Mouse (Mus musculus): ENCODE data around the gene Heatr4. TPM values are rescaled to one million over a fixed set of nuclear protein-coding genes. Genes with fewer than 3 reads are reported as not detected.

Heatr4 gene
- polyA plus RNA-seq, 1 experiment = not detected

DNA sequence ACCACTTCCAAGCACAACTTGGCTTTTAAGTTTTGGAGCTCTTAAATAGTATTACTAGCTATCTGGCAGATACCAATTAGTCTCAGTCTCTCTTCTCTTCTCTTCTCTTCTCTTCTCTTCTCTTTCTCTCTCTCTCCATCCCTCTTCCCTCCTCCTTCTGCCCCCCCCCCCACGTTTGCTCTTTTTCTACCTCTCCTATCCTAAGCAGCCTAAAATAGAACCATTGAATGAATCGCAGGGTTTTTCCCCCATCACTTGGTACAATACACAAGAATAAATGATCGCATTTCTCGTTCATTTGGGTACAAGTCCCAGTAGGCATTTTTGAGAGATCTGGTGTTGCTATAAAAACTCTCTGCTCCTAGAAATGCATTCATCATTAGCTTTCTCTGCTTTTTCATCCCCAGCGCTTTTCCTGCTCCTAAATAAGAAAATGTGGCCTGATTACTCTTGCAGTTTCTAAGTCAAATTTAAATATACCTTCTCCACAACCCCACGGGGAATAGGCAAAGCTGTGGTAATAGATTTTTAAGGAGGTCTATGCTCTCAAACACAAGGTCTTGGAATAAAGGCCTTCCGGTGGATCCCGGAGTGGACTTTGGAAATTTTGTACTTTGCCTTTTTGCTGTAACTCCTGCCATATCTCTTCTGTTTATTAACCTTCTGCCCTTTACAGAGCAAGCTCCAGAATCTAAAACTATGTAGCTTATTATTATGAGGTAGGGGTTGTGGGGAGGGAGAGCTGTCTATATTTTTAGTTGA is 61.7 kb downstream of the Heatr4 start:
- peak overlapping the region; percentile 92 for H3K4me3 ChIP-seq (replicated peaks)
- H3K4me1 ChIP-seq = peaks cover 41% of the 10 kb centered on the region
- no peaks in the 10 kb centered on the region for H3K27me3 ChIP-seq (replicated peaks)
- H3K36me3 ChIP-seq (replicated peaks; ENCODE audit: low read length) = no peaks in the 10 kb centered on the region
- no peaks in the 10 kb centered on the region for H3K9me3 ChIP-seq
- TF ChIP-seq FLI1 (IDR thresholded peaks at IDR 0.05; ENCODE audit: low read length) = no peak
- no peak for TF ChIP-seq GATA1 (IDR thresholded peaks at IDR 0.05; ENCODE audit: borderline replicate concordance, low read length)

- Histone ChIP-seq H3K4me3 (replicated peaks) (peak within 1 kb of the TSS; percentile 92), H3K36me3 (replicated peaks; ENCODE audit: low read length) (peaks cover 3% of the 10 kb centered on the region), H3K27me3 (replicated peaks) (no peaks in the 10 kb centered on the region), H3K9me3 (no peaks in the 10 kb centered on the region), H3K4me1 (peaks cover 43% of the 10 kb centered on the region)
- TF ChIP-seq FLI1 (IDR thresholded peaks at IDR 0.05; ENCODE audit: low read length) (no peak), GATA1 (IDR thresholded peaks at IDR 0.05; ENCODE audit: borderline replicate concordance, low read length) (no peak)
Measured at GRCm38 (mm10) chr12:83921535-83922381, 62.9 kb downstream of the Heatr4 start, which contains the start of gene Numb. Gene Numb (minus strand): TSS chr12:83921934.

- Histone ChIP-seq H3K9me3 (no peaks in the 10 kb centered on the region), H3K27me3 (replicated peaks) (no peaks in the 10 kb centered on the region), H3K4me1 (peaks cover 48% of the 10 kb centered on the region), H3K36me3 (replicated peaks; ENCODE audit: low read length) (peaks cover 8% of the 10 kb centered on the region), H3K4me3 (replicated peaks) (peak overlapping the region; percentile 92)
- TF ChIP-seq FLI1 (IDR thresholded peaks at IDR 0.05; ENCODE audit: low read length) = no peak
- no peak for TF ChIP-seq GATA1 (IDR thresholded peaks at IDR 0.05; ENCODE audit: borderline replicate concordance, low read length)
Measured at GRCm38 (mm10) chr12:83920721-83921441, 63.8 kb downstream of the Heatr4 start.

DNA sequence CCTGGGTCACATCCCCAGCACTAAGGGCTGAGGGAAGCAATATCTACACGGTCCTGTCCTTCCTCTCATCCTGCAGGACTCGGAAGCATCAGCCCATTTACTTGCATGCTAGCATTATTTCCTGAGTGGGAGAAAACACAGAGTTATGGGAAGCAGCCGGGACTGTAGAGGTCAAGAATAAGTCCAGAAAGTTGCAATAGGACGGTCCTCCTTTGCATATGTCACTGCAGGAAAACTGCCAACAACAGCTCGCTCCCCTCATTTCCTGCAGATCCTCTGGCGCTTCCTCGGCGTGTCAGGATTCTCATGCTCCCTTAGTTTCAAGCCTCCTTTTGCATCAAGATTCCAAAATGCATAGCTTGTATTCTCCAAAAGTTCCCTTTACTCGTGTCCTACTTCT is 67.8 kb downstream of the Heatr4 start:
- peaks cover 46% of the 10 kb centered on the region for H3K4me1 ChIP-seq
- no peaks in the 10 kb centered on the region for H3K9me3 ChIP-seq
- H3K36me3 ChIP-seq (replicated peaks; ENCODE audit: low read length) = peaks cover 30% of the 10 kb centered on the region
- no peaks in the 10 kb centered on the region for H3K27me3 ChIP-seq (replicated peaks)
- TF ChIP-seq FLI1 (IDR thresholded peaks at IDR 0.05; ENCODE audit: low read length) = no peak
- TF ChIP-seq GATA1 (IDR thresholded peaks at IDR 0.05; ENCODE audit: borderline replicate concordance, low read length) = no peak
- peak overlapping the region; percentile 66 for H3K4me3 ChIP-seq (replicated peaks)

GRCm38 (mm10) chr12:83914797-83915196 is 69.9 kb downstream of the Heatr4 start:
- Histone ChIP-seq H3K4me1 (peaks cover 50% of the 10 kb centered on the region), H3K27me3 (replicated peaks) (no peaks in the 10 kb centered on the region), H3K36me3 (replicated peaks; ENCODE audit: low read length) (peaks cover 35% of the 10 kb centered on the region), H3K9me3 (no peaks in the 10 kb centered on the region), H3K4me3 (replicated peaks) (no peak overlapping the region)
- no peak for TF ChIP-seq GATA1 (IDR thresholded peaks at IDR 0.05; ENCODE audit: borderline replicate concordance, low read length)
- TF ChIP-seq FLI1 (IDR thresholded peaks at IDR 0.05; ENCODE audit: low read length) = no peak

GRCm38 (mm10) chr12:83914202-83914740 is 70.4 kb downstream of the Heatr4 start:
- Histone ChIP-seq H3K4me3 (replicated peaks) (no peak overlapping the region), H3K4me1 (peaks cover 46% of the 10 kb centered on the region), H3K27me3 (replicated peaks) (no peaks in the 10 kb centered on the region), H3K9me3 (no peaks in the 10 kb centered on the region), H3K36me3 (replicated peaks; ENCODE audit: low read length) (peaks cover 35% of the 10 kb centered on the region)
- no peak for TF ChIP-seq GATA1 (IDR thresholded peaks at IDR 0.05; ENCODE audit: borderline replicate concordance, low read length)
- no peak for TF ChIP-seq FLI1 (IDR thresholded peaks at IDR 0.05; ENCODE audit: low read length)

DNA sequence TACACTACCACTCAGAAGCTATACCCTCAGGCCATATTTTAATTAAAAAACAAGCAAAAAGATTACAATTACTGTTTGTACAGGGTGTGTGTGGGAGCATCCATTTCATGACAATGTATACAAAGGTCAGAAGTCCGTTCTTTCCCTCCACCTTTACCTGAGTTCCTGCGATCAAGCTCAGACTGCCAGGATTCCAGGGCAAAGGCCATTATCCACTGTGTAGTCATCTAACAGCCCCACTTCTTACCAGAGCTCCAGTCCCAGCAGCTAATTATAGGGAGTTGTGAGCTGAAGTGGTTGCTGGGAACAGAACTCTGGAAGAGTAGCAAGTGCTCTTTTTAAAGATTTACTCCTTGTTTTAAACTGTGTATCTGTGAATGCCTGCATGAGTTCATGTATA is 74.2 kb downstream of the Heatr4 start:
- H3K9me3 ChIP-seq = no peaks in the 10 kb centered on the region
- peaks cover 38% of the 10 kb centered on the region for H3K36me3 ChIP-seq (replicated peaks; ENCODE audit: low read length)
- H3K4me1 ChIP-seq = peaks cover 31% of the 10 kb centered on the region; the same call in 1 of the 2 replicates
- H3K27me3 ChIP-seq (replicated peaks) = no peaks in the 10 kb centered on the region
- H3K4me3 ChIP-seq (replicated peaks) = no peak overlapping the region
- TF ChIP-seq FLI1 (IDR thresholded peaks at IDR 0.05; ENCODE audit: low read length) (no peak), GATA1 (IDR thresholded peaks at IDR 0.05; ENCODE audit: borderline replicate concordance, low read length) (no peak)

Other genes starting within 250 kb of the Heatr4 start
- gene Papln, start 221.2 kb downstream of the Heatr4 start, polyA plus RNA-seq (2012; ENCODE audit: insufficient read depth, low replicate concordance) = 0.22 TPM in 1 of 2 replicates, not detected in the other
- 13.4 and 19.5 TPM in 2 replicates for gene Numb, start 62.9 kb downstream of the Heatr4 start, polyA plus RNA-seq (2012; ENCODE audit: insufficient read depth, low replicate concordance)
- gene Riox1, start 34.2 kb downstream of the Heatr4 start, polyA plus RNA-seq (2012; ENCODE audit: insufficient read depth, low replicate concordance) = 27.4 and 68.6 TPM in 2 replicates
- gene Acot2, start 3.0 kb upstream of the Heatr4 start, polyA plus RNA-seq (2012; ENCODE audit: insufficient read depth, low replicate concordance) = 5.9 and 6.7 TPM in 2 replicates
- gene Acot1, start 24.6 kb upstream of the Heatr4 start, polyA plus RNA-seq (2012; ENCODE audit: insufficient read depth, low replicate concordance) = 0.59 TPM in 1 of 2 replicates, not detected in the other
- gene Acot4, start 53.5 kb upstream of the Heatr4 start, polyA plus RNA-seq (2012; ENCODE audit: insufficient read depth, low replicate concordance) = not detected in 2 replicates
- gene Gm49366, start 54.1 kb upstream of the Heatr4 start, polyA plus RNA-seq (2012; ENCODE audit: insufficient read depth, low replicate concordance) = not detected in 2 replicates
- not detected in 2 replicates for gene Acot3, start 67.3 kb upstream of the Heatr4 start, polyA plus RNA-seq (2012; ENCODE audit: insufficient read depth, low replicate concordance)
- gene Acot5, start 84.5 kb upstream of the Heatr4 start, polyA plus RNA-seq (2012; ENCODE audit: insufficient read depth, low replicate concordance) = not detected in 2 replicates
- 0.16 TPM in 1 of 2 replicates, not detected in the other for gene Acot6, start 115.8 kb upstream of the Heatr4 start, polyA plus RNA-seq (2012; ENCODE audit: insufficient read depth, low replicate concordance)
- gene Dnal1, start 129.5 kb upstream of the Heatr4 start, polyA plus RNA-seq (2012; ENCODE audit: insufficient read depth, low replicate concordance) = 0.44 TPM in 1 of 2 replicates, not detected in the other
- 0.04 TPM in 1 of 2 replicates, not detected in the other for gene Pnma1, start 163.6 kb upstream of the Heatr4 start, polyA plus RNA-seq (2012; ENCODE audit: insufficient read depth, low replicate concordance)
- 9.8 and 10.1 TPM in 2 replicates for gene Elmsan1, start 234.0 kb upstream of the Heatr4 start, polyA plus RNA-seq (2012; ENCODE audit: insufficient read depth, low replicate concordance)

Measured in megakaryocyte, embryonic 14.5 days (primary cell).